Mouse (Mus musculus) erythroblast, embryonic 14.5 days (primary cell): ENCODE results near the gene Gm7029.

Experiments used
- GATA1 ChIP-seq: IDR thresholded peaks from 2 replicates; pipeline ENCODE4 v1.6.1; 2012; ENCODE audit warnings: low read length, inconsistent platforms, mixed read lengths
- TAL1 ChIP-seq: IDR thresholded peaks from 3 replicates; pipeline ENCODE4 v1.6.1; 2012; ENCODE audit warnings: low read length, inconsistent platforms, mixed read lengths

DNA sequence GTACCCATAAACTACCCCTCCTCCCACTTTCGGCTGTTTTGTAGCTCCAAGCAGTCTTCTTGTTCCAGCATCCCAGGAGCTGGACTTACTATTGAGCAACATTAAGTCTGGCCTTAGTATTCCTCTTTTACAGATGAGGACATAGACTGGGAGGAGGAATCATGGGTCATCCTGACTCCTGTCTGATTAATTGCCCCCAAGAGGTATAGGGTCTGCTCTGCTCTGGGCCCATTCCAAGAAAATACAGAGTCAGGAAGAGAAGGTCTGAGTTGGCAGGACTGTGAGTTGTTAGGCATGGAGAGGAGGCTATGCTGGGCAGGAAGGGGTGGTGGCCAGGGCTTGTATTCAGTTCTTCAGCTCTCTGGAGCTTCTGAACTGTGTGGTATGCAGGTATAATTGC, 29.4 kb upstream of the Gm7029 start:
- TF ChIP-seq GATA1 (no peak), TAL1 (no peak)
